Mouse (Mus musculus): ENCODE data around the gene Wdr76.
"Not testable (repeated sequence)": the region's sequence is repeated elsewhere in the genome, so short reads cannot be mapped to it uniquely, and the experiment has no call there.

The Wdr76 gene

GRCm38 (mm10) chr2:121505942-121506882, at the start of gene Wdr76, which contains the start of gene Mfap1a:
Gene Wdr76 (plus strand): TSS chr2:121506723.
Gene Mfap1a (minus strand): TSS chr2:121506665.
- DNase-seq (ENCODE audit: low spot score) = peak; percentile 71

GRCm38 (mm10) chr2:121460071-121460470, 46.5 kb upstream of the Wdr76 start:
- no peak for DNase-seq (ENCODE audit: low spot score)

GRCm38 (mm10) chr2:121468982-121469381, 37.5 kb upstream of the Wdr76 start:
- not testable (repeated sequence) for DNase-seq (ENCODE audit: low spot score)

GRCm38 (mm10) chr2:121472783-121473182, 33.7 kb upstream of the Wdr76 start:
- not testable (repeated sequence) for DNase-seq (ENCODE audit: low spot score)

GRCm38 (mm10) chr2:121473301-121474179, 33.0 kb upstream of the Wdr76 start, which contains the start of gene Mfap1b:
Gene Mfap1b (minus strand): TSS chr2:121474067.
- peak; percentile 48 for DNase-seq (ENCODE audit: low spot score)

- no peak for DNase-seq (ENCODE audit: low spot score)
These were observed 32.4 kb upstream of the Wdr76 start for GRCm38 (mm10) chr2:121474180-121474535.

- not testable (repeated sequence) for DNase-seq (ENCODE audit: low spot score)
These were observed 31.2 kb upstream of the Wdr76 start for GRCm38 (mm10) chr2:121475306-121475705.

- no peak for DNase-seq (ENCODE audit: low spot score)
These were observed 28.8 kb upstream of the Wdr76 start for GRCm38 (mm10) chr2:121477491-121478266.

- DNase-seq (ENCODE audit: low spot score) = no peak
These were observed 26.0 kb upstream of the Wdr76 start for GRCm38 (mm10) chr2:121480498-121480897.

GRCm38 (mm10) chr2:121480916-121481315, 25.6 kb upstream of the Wdr76 start:
- not testable (repeated sequence) for DNase-seq (ENCODE audit: low spot score)

- no peak for DNase-seq (ENCODE audit: low spot score)
These were observed 22.9 kb upstream of the Wdr76 start for GRCm38 (mm10) chr2:121483576-121483975.

- DNase-seq (ENCODE audit: low spot score) = not testable (repeated sequence)
These were observed 22.1 kb upstream of the Wdr76 start for GRCm38 (mm10) chr2:121484403-121484802.

- DNase-seq (ENCODE audit: low spot score) = not testable (repeated sequence)
These were observed 5.0 kb upstream of the Wdr76 start for GRCm38 (mm10) chr2:121501550-121501949.

- DNase-seq (ENCODE audit: low spot score) = no peak
These were observed 839 bp downstream of the Wdr76 start for GRCm38 (mm10) chr2:121507173-121507950.

- DNase-seq (ENCODE audit: low spot score) = no peak
These were observed 1.4 kb downstream of the Wdr76 start for GRCm38 (mm10) chr2:121507951-121508330.

GRCm38 (mm10) chr2:121509584-121509983, 3.1 kb downstream of the Wdr76 start:
- DNase-seq (ENCODE audit: low spot score) = peak; percentile 34

- DNase-seq (ENCODE audit: low spot score) = no peak
These were observed 4.9 kb downstream of the Wdr76 start for GRCm38 (mm10) chr2:121511401-121511800.

GRCm38 (mm10) chr2:121512991-121513765, 6.7 kb downstream of the Wdr76 start:
- DNase-seq (ENCODE audit: low spot score) = not testable (repeated sequence)

- no peak for DNase-seq (ENCODE audit: low spot score)
These were observed 7.7 kb downstream of the Wdr76 start for GRCm38 (mm10) chr2:121514211-121514610.

GRCm38 (mm10) chr2:121518106-121518505, 11.6 kb downstream of the Wdr76 start:
- no peak for DNase-seq (ENCODE audit: low spot score)
